Mouse (Mus musculus) lung, embryonic 14.5 days (tissue): ENCODE data around the gene Tns1. TPM values are rescaled to one million over a fixed set of nuclear protein-coding genes. Genes with fewer than 3 reads are reported as not detected.
A peak's percentile ranks its signal among the peaks of the same experiment; 100 is the strongest.

Source experiments
- ATAC-seq: fragments of 200-750 bp; cut with Nextera tagmentation; 2 replicates; pipeline ENCODE4 v1.8.0; 2017; ENCODE audit warnings: mild to moderate bottlenecking, moderate TSS enrichment, moderate library complexity; ENCODE audit not compliant: insufficient read depth
- DNase-seq: peaks from one replicate; pipeline ENCODE4 v3.0.0-alpha.2; 2015
- H3K27ac ChIP-seq: fragments of 300-500 bp; sonication (generic); 2 replicates; pipeline ENCODE4 v1.5.1; 2014; ENCODE audit warnings: low read depth, mild to moderate bottlenecking, moderate library complexity
- H3K27me3 ChIP-seq: fragments of 300-500 bp; sonication (generic); 2 replicates; pipeline ENCODE4 v1.6.1; 2014; ENCODE audit warnings: low read length, control low read depth; ENCODE audit not compliant: insufficient read depth
- H3K36me3 ChIP-seq: fragments of 300-500 bp; sonication (generic); 2 replicates; pipeline ENCODE4 v1.6.1; 2014; ENCODE audit warnings: control low read depth; ENCODE audit not compliant: insufficient read depth
- H3K4me1 ChIP-seq: fragments of 300-500 bp; sonication (generic); 2 replicates; pipeline ENCODE4 v1.6.1; 2014; ENCODE audit warnings: antibody characterized with exemption, control low read depth; ENCODE audit not compliant: insufficient read depth
- H3K4me2 ChIP-seq: fragments of 300-500 bp; sonication (generic); 2 replicates; pipeline ENCODE4 v1.6.1; 2014; ENCODE audit warnings: mild to moderate bottlenecking
- H3K4me3 ChIP-seq: fragments of 300-500 bp; sonication (generic); 2 replicates; pipeline ENCODE4 v1.5.1; 2014; ENCODE audit warnings: low read depth, low read length
- H3K9ac ChIP-seq: fragments of 300-500 bp; sonication (generic); 2 replicates; pipeline ENCODE4 v1.6.1; 2014
- H3K9me3 ChIP-seq: fragments of 300-500 bp; sonication (generic); 2 replicates; pipeline ENCODE4 v1.6.1; 2016; ENCODE audit warnings: low read depth, low read length, control low read depth
- CTCF ChIP-seq: IDR thresholded peaks from 2 replicates; pipeline ENCODE4 v1.5.1; 2016; ENCODE audit warnings: antibody characterized with exemption, low read depth
- WGBS: fragments of 180-500 bp; shearing (Covaris S2); extraction: QIAGEN DNeasy Blood & Tissue Kit; methylation state at CpG from one replicate; pipeline ENCODE4 v1.1.7; 2014; 5-methylcytosine and 5-hydroxymethylcytosine counted together
- polyA plus RNA-seq: library from polyadenylated mRNA; unstranded; fragments of >200 nt; fragmentation: Nextera tagmentation; extraction: Ambion mirVana; gene quantifications from 2 replicates; pipeline ENCODE4 v1.2.1, GENCODE M21; 2014

Tns1 gene
- polyA plus RNA-seq, 1 experiment from 2014 or later, result 95.2 TPM

GRCm38 (mm10) chr1:73880731-73881130 is 243.5 kb downstream of the Tns1 start:
- Histone ChIP-seq H3K9me3 (no peaks in the 10 kb centered on the region), H3K4me3 (no peak overlapping the region), H3K36me3 (no peaks in the 10 kb centered on the region), H3K9ac (no peak overlapping the region), H3K27ac (no peak overlapping the region), H3K4me2 (no peak overlapping the region), H3K27me3 (no peaks in the 10 kb centered on the region), H3K4me1 (no peaks in the 10 kb centered on the region)
- no peak for ATAC-seq
- no peak for DNase-seq
- no peak for TF ChIP-seq CTCF

- ATAC-seq (no peak), DNase-seq (no peak)
- no peaks in the 10 kb centered on the region for H3K4me1 ChIP-seq
- H3K27ac ChIP-seq, result no peak overlapping the region
- no peak overlapping the region for H3K9ac ChIP-seq
- no peak overlapping the region for H3K4me3 ChIP-seq
- TF ChIP-seq CTCF, result no peak
- H3K36me3 ChIP-seq, result no peaks in the 10 kb centered on the region
- 25% methylated on average over 1 of the region's 1 CpGs for WGBS
- no peak overlapping the region for H3K4me2 ChIP-seq
- no peaks in the 10 kb centered on the region for H3K9me3 ChIP-seq
- H3K27me3 ChIP-seq, result no peaks in the 10 kb centered on the region
These were observed 248.5 kb downstream of the Tns1 start for GRCm38 (mm10) chr1:73875676-73876218.

- Histone ChIP-seq H3K27ac (no peak overlapping the region), H3K36me3 (no peaks in the 10 kb centered on the region), H3K4me3 (no peak overlapping the region), H3K4me1 (no peaks in the 10 kb centered on the region), H3K4me2 (no peak overlapping the region), H3K9ac (no peak overlapping the region), H3K9me3 (no peaks in the 10 kb centered on the region), H3K27me3 (no peaks in the 10 kb centered on the region)
- ATAC-seq, result no peak
- DNase-seq, result no peak
- TF ChIP-seq CTCF, result no peak
- 67% methylated on average over 3 of the region's 3 CpGs for WGBS
These were observed 259.9 kb downstream of the Tns1 start for GRCm38 (mm10) chr1:73864314-73864713.

- no peaks in the 10 kb centered on the region for H3K9me3 ChIP-seq
These were observed 261.2 kb downstream of the Tns1 start for GRCm38 (mm10) chr1:73863074-73863431.

GRCm38 (mm10) chr1:73862323-73863073 is 261.8 kb downstream of the Tns1 start:
- DNase-seq (peak; percentile 92), ATAC-seq (peak; percentile 100)
- no peaks in the 10 kb centered on the region for H3K4me1 ChIP-seq
- peak overlapping the region; percentile 22 for H3K9ac ChIP-seq
- no peak overlapping the region for H3K4me3 ChIP-seq
- peak overlapping the region; percentile 49 for H3K4me2 ChIP-seq
- no peaks in the 10 kb centered on the region for H3K36me3 ChIP-seq
- WGBS, result 4% methylated on average over 15 of the region's 15 CpGs
- peak overlapping the region; percentile 76 for H3K27ac ChIP-seq
- peak; percentile 96 for TF ChIP-seq CTCF
- H3K27me3 ChIP-seq, result no peaks in the 10 kb centered on the region
- no peaks in the 10 kb centered on the region for H3K9me3 ChIP-seq

More at GRCm38 (mm10) chr1:73863074-73863431, 261.2 kb downstream of the Tns1 start:
- Histone ChIP-seq H3K9ac (peak overlapping the region; percentile 22; the same call in 1 of the 2 replicates), H3K4me2 (peak overlapping the region; percentile 49), H3K4me1 (no peaks in the 10 kb centered on the region), H3K27ac (peak overlapping the region; percentile 76; the same call in 1 of the 2 replicates), H3K27me3 (no peaks in the 10 kb centered on the region), H3K4me3 (no peak overlapping the region), H3K36me3 (no peaks in the 10 kb centered on the region)
- TF ChIP-seq CTCF, result no peak
- WGBS, result 26% methylated on average over 11 of the region's 11 CpGs
- DNase-seq, result no peak
- peak; percentile 51; the same call in 1 of the 2 replicates for ATAC-seq

- Histone ChIP-seq H3K27me3 (no peaks in the 10 kb centered on the region), H3K36me3 (no peaks in the 10 kb centered on the region), H3K9ac (no peak overlapping the region), H3K4me3 (no peak overlapping the region), H3K4me1 (no peaks in the 10 kb centered on the region), H3K9me3 (no peaks in the 10 kb centered on the region), H3K4me2 (no peak overlapping the region), H3K27ac (no peak overlapping the region)
- no peak for TF ChIP-seq CTCF
- DNase-seq (no peak), ATAC-seq (no peak)
- 83% methylated on average over 3 of the region's 3 CpGs for WGBS
These were observed 263.8 kb downstream of the Tns1 start for GRCm38 (mm10) chr1:73860421-73860820.

Other genes starting within 250 kb of the Tns1 start
- 0.26 and 0.39 TPM in 2 replicates for gene Rufy4, start 1.1 kb upstream of the Tns1 start, polyA plus RNA-seq
- gene Cxcr2, start 29.5 kb upstream of the Tns1 start, polyA plus RNA-seq, result 0.05 TPM in 1 of 2 replicates, not detected in the other
- gene Cxcr1, start 70.2 kb upstream of the Tns1 start, polyA plus RNA-seq, result not detected in 2 replicates
- gene Arpc2, start 111.6 kb upstream of the Tns1 start, polyA plus RNA-seq, result 365 and 370 TPM in 2 replicates
- 0.18 and 0.57 TPM in 2 replicates for gene Gpbar1, start 154.1 kb upstream of the Tns1 start, polyA plus RNA-seq
- gene Aamp, start 160.3 kb upstream of the Tns1 start, polyA plus RNA-seq, result 233 and 236 TPM in 2 replicates
- gene Pnkd, start 160.5 kb upstream of the Tns1 start, polyA plus RNA-seq, result 103 and 104 TPM in 2 replicates
- 25.5 and 29.8 TPM in 2 replicates for gene Tmbim1, start 181.2 kb upstream of the Tns1 start, polyA plus RNA-seq
- 0.62 and 0.63 TPM in 2 replicates for gene Catip, start 237.7 kb upstream of the Tns1 start, polyA plus RNA-seq